Mouse (Mus musculus) urinary bladder, adult 18-20 months (tissue): ENCODE data around the gene Abcb8.
A peak's percentile ranks its signal among the peaks of the same experiment; 100 is the strongest.

Experiments used
- DNase-seq, 2 experiments: peaks; one replicate each; pipeline ENCODE4 v3.0.0; 2022; ENCODE audit warnings: low spot score in 2 of 2, mixed read lengths in 2 of 2

The Abcb8 gene

GRCm38 (mm10) chr5:24393392-24393997 is at the start of gene Abcb8:
Abcb8 (plus strand) TSS chr5:24393663.
- DNase-seq, result peak; percentile 48 to 76

DNA sequence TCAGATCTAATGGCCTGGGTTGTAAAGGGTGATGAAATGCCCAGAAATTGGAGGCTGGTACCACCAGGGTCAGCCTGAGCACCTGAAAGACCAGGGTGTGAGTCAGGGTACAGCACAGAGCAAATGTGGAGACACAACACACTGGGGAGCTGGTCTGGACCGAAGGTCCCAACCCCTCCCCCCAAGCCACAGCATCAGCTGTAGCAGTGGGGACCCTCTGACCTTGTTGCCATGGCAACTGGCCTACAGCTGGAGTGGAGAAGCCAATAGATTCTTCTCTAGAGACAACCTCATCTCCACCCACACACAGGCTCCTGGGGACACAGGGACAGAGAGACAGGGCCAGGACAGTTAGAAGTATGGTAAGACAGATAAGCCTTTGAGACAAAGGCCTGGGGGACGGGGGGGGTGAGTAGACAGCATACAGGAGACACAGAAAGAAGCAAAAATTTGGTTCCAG is 49.5 kb upstream of the Abcb8 start:
- no peak for DNase-seq

DNA sequence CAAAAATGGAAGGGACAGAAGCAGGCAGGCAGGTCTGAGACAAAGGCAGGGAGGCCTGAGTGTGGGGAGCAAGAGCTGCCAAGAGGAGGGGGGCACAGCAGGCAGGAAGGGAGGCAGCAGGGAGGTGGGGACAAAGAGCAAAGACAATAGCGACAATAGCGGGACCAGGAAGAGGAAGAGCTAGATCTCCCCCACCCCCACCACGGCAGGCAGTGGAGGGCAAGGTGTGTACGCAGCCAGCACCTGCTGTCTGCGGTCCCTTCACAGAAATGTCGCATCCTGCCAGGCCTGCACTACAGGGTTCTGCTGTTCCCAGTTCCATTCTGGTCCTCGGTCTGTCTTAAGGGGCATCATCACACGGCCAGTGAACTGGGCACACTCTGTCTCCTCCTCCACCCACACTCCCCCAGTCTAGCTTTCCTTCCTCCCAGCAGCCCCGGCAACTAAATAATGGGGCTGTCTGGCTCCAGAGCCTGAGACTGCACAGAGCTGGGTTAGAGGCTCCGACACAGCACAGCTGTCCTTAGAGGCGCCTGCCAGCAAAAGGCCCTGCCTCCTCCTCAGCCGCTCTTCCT is 48.9 kb upstream of the Abcb8 start:
- DNase-seq, result no peak

DNA sequence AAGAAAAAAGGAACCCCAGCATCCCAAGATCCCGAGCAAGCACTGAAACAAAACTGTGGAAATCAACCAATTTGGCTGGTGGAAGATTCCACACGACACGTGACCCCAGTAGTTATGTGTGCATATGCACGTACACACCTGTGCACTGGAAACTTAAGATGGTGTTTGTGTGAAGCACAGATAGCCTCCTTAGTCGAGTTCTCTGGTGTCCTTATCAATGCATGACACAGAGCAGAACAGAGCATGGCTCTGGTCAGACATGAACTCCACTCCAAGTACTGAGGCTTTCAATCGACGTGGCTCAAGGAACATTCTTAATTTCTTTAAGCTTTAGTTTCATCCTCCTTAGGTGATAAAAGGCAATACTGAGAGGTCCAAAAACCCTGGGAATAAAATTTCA is 47.1 kb upstream of the Abcb8 start:
- no peak for DNase-seq

- DNase-seq, result no peak
Measured at GRCm38 (mm10) chr5:24347186-24347875, 46.1 kb upstream of the Abcb8 start.

- DNase-seq, result peak; percentile 62 to 67
Measured at GRCm38 (mm10) chr5:24348128-24348527, 45.3 kb upstream of the Abcb8 start.

- DNase-seq, result no peak
Measured at GRCm38 (mm10) chr5:24348546-24348945, 44.9 kb upstream of the Abcb8 start.

DNA sequence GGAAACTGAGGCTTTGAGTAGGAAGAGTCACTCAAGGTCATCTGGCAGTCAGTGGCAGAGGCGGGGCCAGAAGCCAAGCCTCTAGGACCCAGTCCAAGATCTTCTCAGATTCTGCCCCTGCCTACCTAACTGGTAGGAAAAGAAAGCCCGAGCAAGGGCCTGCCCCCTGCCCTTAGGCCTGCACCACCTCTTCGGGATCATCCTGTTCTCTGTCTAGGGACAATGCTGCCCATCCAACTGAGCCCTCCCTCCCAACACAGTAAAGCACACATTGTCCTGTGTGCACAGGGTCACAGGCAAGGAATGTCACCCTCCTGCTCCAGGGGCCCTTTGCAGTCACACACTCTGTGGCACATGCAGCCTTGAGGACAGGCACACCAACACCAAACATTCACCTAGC is 43.4 kb upstream of the Abcb8 start:
- no peak for DNase-seq

DNA sequence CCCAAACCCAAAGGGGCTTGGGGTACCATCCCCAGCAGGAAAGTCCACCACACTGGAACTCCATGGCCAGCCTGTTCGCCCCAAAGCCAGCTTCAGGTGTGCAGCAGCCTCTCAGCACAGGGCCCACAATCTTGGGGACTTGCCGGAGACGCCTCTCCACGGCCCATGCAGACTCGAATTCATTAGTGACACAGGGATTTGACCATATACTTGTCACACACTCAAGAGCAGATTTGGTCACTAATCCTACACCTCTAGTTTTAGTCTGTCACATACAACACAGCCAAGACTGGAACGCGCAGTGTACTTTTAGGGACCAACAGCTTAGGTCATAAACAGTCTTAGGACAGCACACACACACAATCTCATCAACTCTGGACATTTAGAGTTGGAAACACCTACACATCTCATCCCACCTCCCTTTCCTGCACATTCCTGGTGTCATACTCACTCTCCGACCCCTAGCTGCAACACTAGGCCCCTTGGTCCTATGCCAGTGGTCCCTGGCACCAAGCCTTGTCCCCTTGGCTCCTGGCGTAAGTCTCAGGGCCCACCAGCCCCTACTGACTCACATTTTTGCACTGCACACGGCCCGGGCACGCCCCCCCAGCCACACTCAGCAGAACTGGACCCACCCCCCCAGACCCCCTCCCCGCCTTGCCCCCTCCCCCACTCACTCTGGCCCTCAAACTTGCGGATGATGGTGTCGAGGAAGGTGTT is 42.8 kb upstream of the Abcb8 start:
- DNase-seq, result no peak

DNA sequence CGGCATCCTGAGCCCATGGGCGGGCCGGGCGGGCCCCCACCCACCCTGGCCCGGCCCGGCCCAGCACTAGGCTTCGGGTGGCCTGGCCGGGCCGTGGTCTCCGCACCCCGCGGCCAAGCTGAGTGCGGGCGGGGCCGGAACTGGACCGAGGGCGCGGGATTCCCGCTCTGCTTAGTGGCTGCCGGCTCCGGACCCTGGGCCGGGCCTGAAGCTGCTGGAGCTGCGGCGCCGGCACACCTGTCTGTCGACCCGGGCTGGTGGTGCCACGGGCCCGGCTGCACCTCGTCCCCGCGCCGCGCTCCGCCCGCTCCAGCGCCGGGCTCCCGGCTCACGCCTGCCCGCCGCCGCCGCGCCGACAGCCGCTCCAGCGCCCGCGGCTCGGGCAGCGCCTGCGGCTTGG is 42.2 kb upstream of the Abcb8 start, which contains the start of gene Kcnh2:
Gene Kcnh2, minus strand, starts transcription at position 327 of the 400 bp plus-strand sequence.
- no peak for DNase-seq

GRCm38 (mm10) chr5:24351701-24352171 is 41.7 kb upstream of the Abcb8 start:
- no peak for DNase-seq

DNA sequence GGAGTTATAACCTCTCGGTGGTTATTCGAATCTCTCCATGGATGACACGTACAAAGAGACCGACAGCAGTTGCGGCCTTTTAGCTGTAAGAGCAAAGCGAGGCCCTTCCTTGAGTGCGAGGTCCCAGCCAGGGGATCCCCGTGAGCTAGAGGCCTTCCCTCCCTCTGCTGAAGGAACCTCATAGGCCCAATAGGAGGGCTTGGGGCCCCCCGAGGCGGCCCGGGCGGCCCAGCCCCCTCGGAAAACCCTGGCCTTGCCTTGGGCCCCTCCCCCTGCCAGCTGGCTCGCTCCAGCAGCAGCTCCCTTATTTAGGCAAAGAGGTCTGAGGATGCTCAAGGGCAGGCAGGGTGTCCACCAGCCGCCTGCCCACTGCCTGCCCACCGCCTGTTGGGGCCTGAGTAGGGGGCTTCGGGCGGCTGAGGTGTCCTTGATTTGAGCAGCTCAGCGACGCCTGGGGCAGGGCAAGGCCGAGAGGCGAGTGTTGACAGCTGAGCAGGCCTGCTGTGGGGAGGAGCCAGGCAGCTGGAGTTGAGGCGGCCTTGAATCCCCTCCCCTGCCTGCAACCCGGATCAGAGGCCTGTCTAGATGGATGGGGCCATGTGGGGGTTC is 41.1 kb upstream of the Abcb8 start:
- no peak for DNase-seq

GRCm38 (mm10) chr5:24353327-24353726 is 40.1 kb upstream of the Abcb8 start:
- DNase-seq, result no peak

GRCm38 (mm10) chr5:24356764-24357163 is 36.7 kb upstream of the Abcb8 start:
- no peak for DNase-seq

DNA sequence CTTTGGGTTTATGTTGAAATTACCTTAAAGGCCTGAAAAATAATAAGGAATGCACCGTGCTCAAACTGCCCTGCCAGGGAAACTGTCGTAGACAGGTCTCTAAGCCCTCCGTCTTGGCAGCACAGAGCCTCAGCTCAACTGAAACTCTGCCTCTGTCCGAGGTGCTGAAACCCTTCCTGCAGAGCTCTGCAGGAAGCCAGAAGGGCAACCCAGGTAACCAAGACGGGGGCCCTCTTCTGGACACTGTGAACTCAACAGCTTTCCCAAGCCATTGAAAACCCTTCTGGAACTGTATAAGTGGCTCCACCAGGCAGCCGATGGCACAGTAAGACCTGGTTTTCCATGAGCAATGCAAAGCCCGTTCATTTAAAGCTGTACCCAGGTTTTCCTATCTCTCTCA is 36.0 kb upstream of the Abcb8 start:
- no peak for DNase-seq

DNA sequence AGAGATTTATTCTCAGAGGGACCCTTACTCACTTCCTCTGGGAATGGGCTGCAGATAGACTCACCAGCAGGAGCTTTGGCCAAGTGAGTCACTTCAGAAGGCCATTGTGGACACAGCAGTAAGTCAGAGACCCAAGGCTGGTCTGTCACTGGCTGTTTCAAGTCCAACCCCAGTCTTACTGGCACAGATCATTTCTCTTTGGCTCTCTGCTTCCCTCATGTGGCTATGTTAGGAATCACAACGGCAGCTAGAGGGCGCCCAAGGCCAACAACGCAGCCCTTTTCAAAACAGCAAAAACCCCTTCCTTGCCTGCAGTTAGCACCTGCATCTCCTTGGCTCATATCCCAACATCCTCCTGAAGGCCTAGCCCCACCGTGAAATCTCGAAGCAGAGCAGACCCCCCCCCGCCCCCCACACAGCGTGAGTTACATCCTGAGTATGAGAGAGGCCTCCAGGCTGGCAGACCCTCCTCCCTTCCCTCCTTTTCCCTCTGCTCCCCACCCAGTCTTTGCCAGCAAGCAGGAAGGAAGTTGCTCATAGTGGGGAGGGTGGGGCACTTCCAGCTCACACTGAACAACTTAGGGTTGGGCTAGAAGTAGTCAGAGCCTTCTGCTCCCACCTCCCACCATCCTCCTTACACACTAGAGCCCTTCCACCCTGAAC is 32.5 kb upstream of the Abcb8 start:
- DNase-seq, result peak; percentile 61 to 76

DNA sequence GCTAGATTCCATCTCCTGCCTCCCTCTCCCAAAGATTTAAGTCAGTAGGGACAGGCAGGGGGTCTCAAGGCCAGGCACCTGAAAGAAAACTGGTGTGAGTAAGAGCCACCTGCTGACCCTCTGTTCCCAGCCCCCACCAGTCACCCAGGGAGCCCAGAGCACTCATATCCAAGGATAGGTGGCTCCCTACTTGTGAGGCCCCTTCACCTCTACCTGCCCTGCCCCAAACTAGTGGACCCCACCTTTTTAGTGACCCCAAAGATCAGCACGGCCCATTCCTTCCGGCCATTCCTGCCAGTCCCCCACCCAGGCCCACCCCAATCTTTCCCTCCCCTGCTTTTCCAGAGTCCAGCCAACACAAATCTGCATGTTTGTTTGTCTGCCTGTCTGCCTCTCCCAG is 30.0 kb upstream of the Abcb8 start:
- no peak for DNase-seq

DNA sequence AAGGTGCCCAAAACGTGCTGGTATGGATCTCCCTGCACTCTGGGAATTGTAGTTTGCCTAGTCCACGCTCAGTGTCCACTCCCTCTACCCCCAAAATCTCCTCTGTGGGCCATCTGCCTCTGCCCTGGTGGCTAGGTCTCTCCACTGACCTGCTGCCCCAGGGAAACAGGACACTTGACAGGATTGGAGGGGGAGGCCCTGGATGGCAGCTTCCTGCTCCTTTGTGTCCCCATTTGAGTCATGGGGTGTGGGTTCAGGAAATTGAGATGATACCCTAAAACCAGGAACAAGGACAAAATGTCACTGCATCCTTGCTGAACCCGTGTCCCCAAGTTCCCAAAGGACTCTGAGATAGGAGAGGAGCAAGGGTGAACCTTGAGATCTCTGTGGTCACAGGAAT is 29.4 kb upstream of the Abcb8 start:
- no peak for DNase-seq

- DNase-seq, result no peak
Measured at GRCm38 (mm10) chr5:24364508-24364907, 29.0 kb upstream of the Abcb8 start, which contains the start of gene Nos3. Nos3 (plus strand) TSS chr5:24364810.

- DNase-seq, result no peak
Measured at GRCm38 (mm10) chr5:24364963-24365362, 28.5 kb upstream of the Abcb8 start.

- DNase-seq, result no peak
Measured at GRCm38 (mm10) chr5:24365528-24365927, 27.9 kb upstream of the Abcb8 start.
